In genomic region chr1:183272867-183273818, GRCm38 (mm10) we compare ENCODE assay signal across 8 mouse cellular contexts. TPM values are rescaled to one million over a fixed set of nuclear protein-coding genes. Genes with fewer than 3 reads are reported as not detected.
A peak's percentile ranks its signal among the peaks of the same experiment; 100 is the strongest.
DNase-seq lines count a peak whose midpoint lies in the region; ATAC-seq lines count a peak whose summit lies in the region.

No protein-coding gene starts in this region.

- DNase-seq in forelimb bud, embryonic 11.5 days (ENCODE audit: low read depth, low spot score) = peak; percentile 46
- peak; percentile 67 for DNase-seq in retina, postnatal 1 day
- DNase-seq in testis, postnatal 10 days (ENCODE audit: low spot score) = no peak
- DNase-seq in thymus, postnatal 25 days = no peak

- no peaks in the 10 kb centered on the region for H3K9me3 ChIP-seq in forebrain, embryonic 16.5 days (ENCODE audit: control insufficient read depth, low read length)
- H3K9me3 ChIP-seq in forebrain, embryonic 15.5 days = no peaks in the 10 kb centered on the region
- no peaks in the 10 kb centered on the region for H3K9me3 ChIP-seq in neural tube, embryonic 13.5 days
- no peaks in the 10 kb centered on the region for H3K9me3 ChIP-seq in neural tube, embryonic 15.5 days (replicated peaks)

- ATAC-seq in forebrain, embryonic 16.5 days = peak; percentile 40; the same call in 1 of the 2 replicates
- ATAC-seq in forebrain, embryonic 15.5 days (replicated peaks) = no peak
- peak; percentile 75; the same call in 1 of the 2 replicates for ATAC-seq in neural tube, embryonic 13.5 days (ENCODE audit: low read depth)
- no peak for ATAC-seq in neural tube, embryonic 15.5 days (ENCODE audit: low FRiP score)

- H3K9ac ChIP-seq in forebrain, embryonic 16.5 days (replicated peaks; ENCODE audit: low read depth, low read length) = no peak overlapping the region
- H3K9ac ChIP-seq in forebrain, embryonic 15.5 days (replicated peaks) = no peak overlapping the region
- no peak overlapping the region for H3K9ac ChIP-seq in neural tube, embryonic 13.5 days
- no peak overlapping the region for H3K9ac ChIP-seq in neural tube, embryonic 15.5 days (replicated peaks)

- no peaks in the 10 kb centered on the region for H3K4me1 ChIP-seq in forebrain, embryonic 16.5 days (replicated peaks; ENCODE audit: control insufficient read depth, insufficient read depth, low read length)
- no peaks in the 10 kb centered on the region for H3K4me1 ChIP-seq in forebrain, embryonic 15.5 days
- no peaks in the 10 kb centered on the region for H3K4me1 ChIP-seq in neural tube, embryonic 13.5 days (replicated peaks)
- no peaks in the 10 kb centered on the region for H3K4me1 ChIP-seq in neural tube, embryonic 15.5 days

- H3K4me3 ChIP-seq in forebrain, embryonic 16.5 days (replicated peaks; ENCODE audit: low read length) = no peak overlapping the region
- H3K4me3 ChIP-seq in forebrain, embryonic 15.5 days = no peak overlapping the region
- H3K4me3 ChIP-seq in neural tube, embryonic 13.5 days = no peak overlapping the region
- H3K4me3 ChIP-seq in neural tube, embryonic 15.5 days (replicated peaks) = no peak overlapping the region

- H3K27ac ChIP-seq in forebrain, embryonic 16.5 days (ENCODE audit: low read length) = no peak overlapping the region
- no peak overlapping the region for H3K27ac ChIP-seq in forebrain, embryonic 15.5 days (replicated peaks)
- H3K27ac ChIP-seq in neural tube, embryonic 13.5 days (replicated peaks) = no peak overlapping the region
- H3K27ac ChIP-seq in neural tube, embryonic 15.5 days (replicated peaks) = no peak overlapping the region

- 61% methylated on average over 10 of the region's 10 CpGs for WGBS in forebrain, embryonic 16.5 days
- 60% methylated on average over 10 of the region's 10 CpGs for WGBS in forebrain, embryonic 15.5 days
- WGBS in neural tube, embryonic 13.5 days = 67% methylated on average over 10 of the region's 10 CpGs
- WGBS in neural tube, embryonic 15.5 days = 64% methylated on average over 10 of the region's 10 CpGs

- H3K36me3 ChIP-seq in forebrain, embryonic 16.5 days (ENCODE audit: control insufficient read depth, insufficient read depth) = no peaks in the 10 kb centered on the region
- H3K36me3 ChIP-seq in forebrain, embryonic 15.5 days = peaks cover 7% of the 10 kb centered on the region; the same call in 1 of the 2 replicates
- H3K36me3 ChIP-seq in neural tube, embryonic 13.5 days = peaks cover 16% of the 10 kb centered on the region
- H3K36me3 ChIP-seq in neural tube, embryonic 15.5 days = peaks cover 10% of the 10 kb centered on the region

- H3K27me3 ChIP-seq in forebrain, embryonic 16.5 days (replicated peaks; ENCODE audit: control insufficient read depth, insufficient read depth, low read length) = no peaks in the 10 kb centered on the region
- H3K27me3 ChIP-seq in forebrain, embryonic 15.5 days = no peaks in the 10 kb centered on the region
- no peaks in the 10 kb centered on the region for H3K27me3 ChIP-seq in neural tube, embryonic 13.5 days
- no peaks in the 10 kb centered on the region for H3K27me3 ChIP-seq in neural tube, embryonic 15.5 days (replicated peaks)

- no peak overlapping the region for H3K4me2 ChIP-seq in forebrain, embryonic 16.5 days (ENCODE audit: low read length)
- H3K4me2 ChIP-seq in forebrain, embryonic 15.5 days (replicated peaks) = no peak overlapping the region
- H3K4me2 ChIP-seq in neural tube, embryonic 13.5 days = no peak overlapping the region
- H3K4me2 ChIP-seq in neural tube, embryonic 15.5 days = no peak overlapping the region

RNA-seq across cellular contexts. Expression of gene Aida, which starts 23.2 kb away (rescaled TPM):
- 51.6 and 51.7 TPM in 2 replicates for polyA plus RNA-seq in forebrain, embryonic 16.5 days (2015; fragmentation: Nextera tagmentation; extraction: Ambion mirVana)
- 54.0 and 55.5 TPM in 2 replicates for polyA plus RNA-seq in forebrain, embryonic 15.5 days (2015; fragmentation: Nextera tagmentation; extraction: Ambion mirVana)
- polyA plus RNA-seq in neural tube, embryonic 13.5 days (2015; fragmentation: Nextera tagmentation; extraction: Ambion mirVana) = 53.7 and 56.5 TPM in 2 replicates
- polyA plus RNA-seq in neural tube, embryonic 15.5 days (2015; fragmentation: Nextera tagmentation; extraction: Ambion mirVana) = 50.2 and 56.3 TPM in 2 replicates

RNA-seq across cellular contexts. Expression of gene Brox, which starts 23.9 kb away (rescaled TPM):
- polyA plus RNA-seq in forebrain, embryonic 16.5 days (2015; fragmentation: Nextera tagmentation; extraction: Ambion mirVana) = 120 and 132 TPM in 2 replicates
- polyA plus RNA-seq in forebrain, embryonic 15.5 days (2015; fragmentation: Nextera tagmentation; extraction: Ambion mirVana) = 102 and 106 TPM in 2 replicates
- polyA plus RNA-seq in neural tube, embryonic 13.5 days (2015; fragmentation: Nextera tagmentation; extraction: Ambion mirVana) = 100 and 105 TPM in 2 replicates
- polyA plus RNA-seq in neural tube, embryonic 15.5 days (2015; fragmentation: Nextera tagmentation; extraction: Ambion mirVana) = 86.4 and 93.6 TPM in 2 replicates

RNA-seq across cellular contexts. Expression of gene Disp1, which starts 51.8 kb away (rescaled TPM):
- 6.4 and 7.1 TPM in 2 replicates for polyA plus RNA-seq in forebrain, embryonic 16.5 days (2015; fragmentation: Nextera tagmentation; extraction: Ambion mirVana)
- 5.6 and 5.9 TPM in 2 replicates for polyA plus RNA-seq in forebrain, embryonic 15.5 days (2015; fragmentation: Nextera tagmentation; extraction: Ambion mirVana)
- 8.1 and 10.0 TPM in 2 replicates for polyA plus RNA-seq in neural tube, embryonic 13.5 days (2015; fragmentation: Nextera tagmentation; extraction: Ambion mirVana)
- 9.1 and 9.5 TPM in 2 replicates for polyA plus RNA-seq in neural tube, embryonic 15.5 days (2015; fragmentation: Nextera tagmentation; extraction: Ambion mirVana)

Comparison
In these comparisons a context has a peak if more than half of its experiments do, and no peak if none do; other contexts are left out.
1. ATAC-seq: peak in forebrain, embryonic 16.5 days (single experiment) and neural tube, embryonic 13.5 days (single experiment); none in forebrain, embryonic 15.5 days (single experiment) and neural tube, embryonic 15.5 days (single experiment).
2. DNase-seq: peak in forelimb bud, embryonic 11.5 days (single experiment) and retina, postnatal 1 day (single experiment); none in testis, postnatal 10 days (single experiment) and thymus, postnatal 25 days (single experiment).